Mouse (Mus musculus) intestine, embryonic 14.5 days (tissue): ENCODE measurements around the gene Pde7b. TPM values are rescaled to one million over a fixed set of nuclear protein-coding genes. Genes with fewer than 3 reads are reported as not detected.

Source experiments
- ATAC-seq: fragments of 200-750 bp; cut with Nextera tagmentation; replicated peaks from 2 replicates; pipeline ENCODE4 v1.8.0; 2017; ENCODE audit warnings: low read depth, moderate number of reproducible peaks, moderate TSS enrichment, moderate library complexity; ENCODE audit not compliant: low FRiP score, low TSS enrichment
- DNase-seq: peaks from one replicate; pipeline ENCODE4 v3.0.0-alpha.2; 2018; ENCODE audit warnings: low spot score
- H3K27ac ChIP-seq: fragments of 300-500 bp; sonication (generic); 2 replicates; pipeline ENCODE4 v1.5.1; 2014; ENCODE audit warnings: low read depth, mild to moderate bottlenecking, control low read depth
- H3K27me3 ChIP-seq: fragments of 300-500 bp; sonication (generic); replicated peaks from 2 replicates; pipeline ENCODE4 v1.6.1; 2014; ENCODE audit warnings: low read length, control low read depth; ENCODE audit not compliant: control insufficient read depth, insufficient read depth
- H3K36me3 ChIP-seq: fragments of 300-500 bp; sonication (generic); 2 replicates; pipeline ENCODE4 v1.6.1; 2014; ENCODE audit warnings: low read length, control low read depth; ENCODE audit not compliant: control insufficient read depth, insufficient read depth
- H3K4me1 ChIP-seq: fragments of 300-500 bp; sonication (generic); replicated peaks from 2 replicates; pipeline ENCODE4 v1.6.1; 2014; ENCODE audit warnings: low read length, control low read depth, mixed read lengths; ENCODE audit not compliant: control insufficient read depth, insufficient read depth
- H3K4me2 ChIP-seq: fragments of 300-500 bp; sonication (generic); 2 replicates; pipeline ENCODE4 v1.6.1; 2014; ENCODE audit warnings: low read length
- H3K4me3 ChIP-seq: fragments of 300-500 bp; sonication (generic); 2 replicates; pipeline ENCODE4 v1.5.1; 2014; ENCODE audit warnings: low read depth, low read length, control low read depth, mixed read lengths
- H3K9ac ChIP-seq: fragments of 300-500 bp; sonication (generic); 2 replicates; pipeline ENCODE4 v1.6.1; 2014; ENCODE audit warnings: mild to moderate bottlenecking, low read length
- H3K9me3 ChIP-seq: fragments of 300-500 bp; sonication (generic); 2 replicates; pipeline ENCODE4 v1.6.1; 2016; ENCODE audit warnings: low read length, control low read depth; ENCODE audit not compliant: control insufficient read depth
- WGBS: fragments of 180-500 bp; shearing (Covaris S2); extraction: QIAGEN DNeasy Blood & Tissue Kit; methylation state at CpG from one replicate; pipeline ENCODE4 v1.1.7; 2014; 5-methylcytosine and 5-hydroxymethylcytosine counted together
- polyA plus RNA-seq: library from polyadenylated mRNA; unstranded; fragments of >200 nt; fragmentation: Nextera tagmentation; extraction: Ambion mirVana; gene quantifications from 2 replicates; pipeline ENCODE4 v1.2.1, GENCODE M21; 2014

Pde7b gene
- polyA plus RNA-seq, 1 experiment from 2014 or later, result 2.8 TPM

- no peaks in the 10 kb centered on the region for H3K27me3 ChIP-seq
- no peak overlapping the region for H3K27ac ChIP-seq
- DNase-seq, result no peak
- no peak for ATAC-seq
- 0 out of 2 replicates have a peak, but pooled peaks cover 3% of the 10 kb centered on the region for H3K4me1 ChIP-seq
- no peak overlapping the region for H3K4me2 ChIP-seq
- H3K9ac ChIP-seq, result no peak overlapping the region
- H3K9me3 ChIP-seq, result no peaks in the 10 kb centered on the region
- H3K36me3 ChIP-seq, result no peaks in the 10 kb centered on the region
- WGBS, result 83% methylated on average over 9 of the region's 9 CpGs
- H3K4me3 ChIP-seq, result no peak overlapping the region
Measured at GRCm38 (mm10) chr10:20379071-20379735, 345.7 kb downstream of the Pde7b start.

DNA sequence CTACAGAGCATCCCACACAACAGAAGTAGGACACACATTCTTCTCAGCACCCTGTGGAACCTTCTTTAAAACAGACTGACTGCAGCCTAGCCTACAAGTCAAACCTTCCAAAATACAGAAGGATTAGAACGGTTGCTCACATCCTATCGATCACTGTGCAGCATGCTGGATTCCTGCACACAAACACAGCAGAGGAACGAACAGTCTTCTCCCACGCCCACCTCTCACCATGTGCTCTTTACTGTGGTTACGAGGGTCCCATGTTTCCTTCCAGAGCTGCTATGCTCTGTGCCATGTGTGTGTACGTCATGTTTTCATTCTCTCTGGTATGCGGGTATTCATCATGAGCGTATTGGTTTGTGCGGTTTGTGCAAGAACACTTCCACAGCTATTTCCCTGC, 347.3 kb downstream of the Pde7b start:
- Histone ChIP-seq H3K27me3 (no peaks in the 10 kb centered on the region), H3K4me2 (no peak overlapping the region), H3K4me3 (no peak overlapping the region), H3K9me3 (no peaks in the 10 kb centered on the region), H3K27ac (no peak overlapping the region), H3K9ac (no peak overlapping the region), H3K36me3 (no peaks in the 10 kb centered on the region), H3K4me1 (no peaks in the 10 kb centered on the region)
- no peak for DNase-seq
- 88% methylated on average over 9 of the region's 9 CpGs for WGBS
- ATAC-seq, result no peak

- no peaks in the 10 kb centered on the region for H3K27me3 ChIP-seq
- no peak overlapping the region for H3K9ac ChIP-seq
- H3K36me3 ChIP-seq, result no peaks in the 10 kb centered on the region
- H3K27ac ChIP-seq, result no peak overlapping the region
- no peaks in the 10 kb centered on the region for H3K9me3 ChIP-seq
- no peaks in the 10 kb centered on the region for H3K4me1 ChIP-seq
- WGBS, result 95% methylated on average over 5 of the region's 5 CpGs
- ATAC-seq (no peak), DNase-seq (no peak)
- H3K4me3 ChIP-seq, result no peak overlapping the region
- H3K4me2 ChIP-seq, result no peak overlapping the region
Measured at GRCm38 (mm10) chr10:20372046-20372445, 352.8 kb downstream of the Pde7b start.

GRCm38 (mm10) chr10:20362450-20363118, 362.3 kb downstream of the Pde7b start:
- WGBS, result 75% methylated on average over 4 of the region's 4 CpGs
- Histone ChIP-seq H3K4me1 (no peaks in the 10 kb centered on the region), H3K9me3 (no peaks in the 10 kb centered on the region), H3K4me2 (no peak overlapping the region), H3K27ac (no peak overlapping the region), H3K36me3 (peaks cover 11% of the 10 kb centered on the region), H3K4me3 (no peak overlapping the region), H3K27me3 (no peaks in the 10 kb centered on the region), H3K9ac (no peak overlapping the region)
- DNase-seq (no peak), ATAC-seq (no peak)

- H3K4me3 ChIP-seq, result no peak overlapping the region
- peaks cover 17% of the 10 kb centered on the region for H3K36me3 ChIP-seq
- ATAC-seq, result no peak
- H3K27ac ChIP-seq, result no peak overlapping the region
- no peak overlapping the region for H3K4me2 ChIP-seq
- no peaks in the 10 kb centered on the region for H3K9me3 ChIP-seq
- H3K4me1 ChIP-seq, result no peaks in the 10 kb centered on the region
- H3K9ac ChIP-seq, result no peak overlapping the region
- H3K27me3 ChIP-seq, result no peaks in the 10 kb centered on the region
- 62% methylated on average over 10 of the region's 10 CpGs for WGBS
- no peak for DNase-seq
Measured at GRCm38 (mm10) chr10:20361542-20362449, 363.1 kb downstream of the Pde7b start.

GRCm38 (mm10) chr10:20348894-20349293, 376.0 kb downstream of the Pde7b start:
- Histone ChIP-seq H3K36me3 (peaks cover 31% of the 10 kb centered on the region), H3K9me3 (no peaks in the 10 kb centered on the region), H3K9ac (no peak overlapping the region), H3K27ac (no peak overlapping the region), H3K27me3 (no peaks in the 10 kb centered on the region), H3K4me3 (no peak overlapping the region), H3K4me1 (peaks cover 5% of the 10 kb centered on the region), H3K4me2 (no peak overlapping the region)
- DNase-seq, result no peak
- no peak for ATAC-seq
- 91% methylated on average over 2 of the region's 2 CpGs for WGBS

Other genes starting within 250 kb of the Pde7b start
- gene Ahi1, start 227.5 kb upstream of the Pde7b start, polyA plus RNA-seq, result 10.5 and 11.2 TPM in 2 replicates